ENCODE assay signal across 8 mouse cellular contexts in the genomic region with DNA sequence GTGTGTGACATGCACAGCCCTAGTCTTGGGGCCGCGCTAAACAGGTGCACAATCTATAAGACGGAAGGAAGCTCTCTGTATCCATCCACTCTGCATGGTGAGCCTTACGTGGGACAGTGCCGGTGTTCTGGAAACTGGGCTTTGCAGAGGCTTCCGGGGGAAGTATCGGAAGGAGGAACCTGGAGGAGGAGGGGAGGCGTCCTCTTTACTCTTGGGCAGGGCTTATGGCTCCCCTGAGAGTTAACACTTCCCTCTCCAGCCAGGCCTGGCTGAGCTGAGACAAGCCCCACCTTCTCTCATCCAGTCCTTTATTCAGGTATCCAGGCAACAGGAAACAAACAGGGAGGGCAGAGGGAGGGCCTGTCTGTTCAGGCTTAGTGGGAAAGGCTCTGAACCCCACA. TPM values are rescaled to one million over a fixed set of nuclear protein-coding genes. Genes with fewer than 3 reads are reported as not detected.
DNase-seq lines count a peak whose midpoint lies in the region; ATAC-seq lines count a peak whose summit lies in the region.

No protein-coding gene starts in this region.

- peak overlapping the region; percentile 47 for H3K4me3 ChIP-seq in forebrain, embryonic 13.5 days
- peak overlapping the region; percentile 42 for H3K4me3 ChIP-seq in hindbrain, embryonic 13.5 days
- H3K4me3 ChIP-seq in megakaryocyte, embryonic 14.5 days (replicated peaks) = peak overlapping the region; percentile 89

- ATAC-seq in forebrain, embryonic 13.5 days = peak; percentile 91
- ATAC-seq in hindbrain, embryonic 13.5 days (ENCODE audit: low FRiP score) = peak; percentile 88

- peak; percentile 57 for DNase-seq in CD4-positive helper T cell, adult 2 months (ENCODE audit: low read depth, low spot score)
- peak; percentile 64 for DNase-seq in Muller cell, postnatal 12 days (ENCODE audit: inconsistent ontology term)
- DNase-seq in left cerebral cortex, postnatal 25 days (ENCODE audit: low spot score in 2 of 2) = peak; percentile 50 to 71
- DNase-seq in right cerebral cortex, postnatal 25 days = peak; percentile 55
- DNase-seq in cerebellum, adult 9-11 months = no peak

- H3K36me3 ChIP-seq in forebrain, embryonic 13.5 days (ENCODE audit: poor library complexity, severe bottlenecking) = no peaks in the 10 kb centered on the region
- H3K36me3 ChIP-seq in hindbrain, embryonic 13.5 days = no peaks in the 10 kb centered on the region
- no peaks in the 10 kb centered on the region for H3K36me3 ChIP-seq in megakaryocyte, embryonic 14.5 days (replicated peaks; ENCODE audit: low read length)

- WGBS in forebrain, embryonic 13.5 days = under 1% methylated on average over 8 of the region's 8 CpGs
- WGBS in hindbrain, embryonic 13.5 days = 2% methylated on average over 8 of the region's 8 CpGs

- H3K9me3 ChIP-seq in forebrain, embryonic 13.5 days (replicated peaks) = no peaks in the 10 kb centered on the region
- no peaks in the 10 kb centered on the region for H3K9me3 ChIP-seq in hindbrain, embryonic 13.5 days
- no peaks in the 10 kb centered on the region for H3K9me3 ChIP-seq in megakaryocyte, embryonic 14.5 days

- H3K9ac ChIP-seq in forebrain, embryonic 13.5 days = peak overlapping the region; percentile 68
- H3K9ac ChIP-seq in hindbrain, embryonic 13.5 days = peak overlapping the region; percentile 62

- H3K4me2 ChIP-seq in forebrain, embryonic 13.5 days = peak overlapping the region; percentile 69
- H3K4me2 ChIP-seq in hindbrain, embryonic 13.5 days = peak overlapping the region; percentile 63

- H3K27me3 ChIP-seq in forebrain, embryonic 13.5 days = no peaks in the 10 kb centered on the region
- 0 out of 2 replicates have a peak, but pooled peaks cover 9% of the 10 kb centered on the region for H3K27me3 ChIP-seq in hindbrain, embryonic 13.5 days
- peaks cover 87% of the 10 kb centered on the region for H3K27me3 ChIP-seq in megakaryocyte, embryonic 14.5 days (replicated peaks)

- no peak overlapping the region for H3K27ac ChIP-seq in forebrain, embryonic 13.5 days
- peak overlapping the region; percentile 44; the same call in 1 of the 2 replicates for H3K27ac ChIP-seq in hindbrain, embryonic 13.5 days

- H3K4me1 ChIP-seq in forebrain, embryonic 13.5 days = peaks cover 21% of the 10 kb centered on the region
- peaks cover 23% of the 10 kb centered on the region for H3K4me1 ChIP-seq in hindbrain, embryonic 13.5 days (replicated peaks)
- peaks cover 30% of the 10 kb centered on the region for H3K4me1 ChIP-seq in megakaryocyte, embryonic 14.5 days

- intact Hi-C loops in left cerebral cortex, postnatal 25 days (cut with DNase I) = no loop called here

RNA-seq across cellular contexts. Expression of gene Vsig8, which starts 5.2 kb away (rescaled TPM):
- polyA plus RNA-seq in forebrain, embryonic 13.5 days (2015; fragmentation: Nextera tagmentation; extraction: Ambion mirVana) = 0.11 and 0.14 TPM in 2 replicates
- 0.17 and 0.18 TPM in 2 replicates for polyA plus RNA-seq in hindbrain, embryonic 13.5 days (2015; fragmentation: Nextera tagmentation; extraction: Ambion mirVana)
- total RNA-seq in left cerebral cortex, postnatal 25 days (2021) = under 1 TPM; 0.32 to 0.37 TPM
- not detected in 2 replicates for polyA plus RNA-seq in megakaryocyte, embryonic 14.5 days (2012; ENCODE audit: insufficient read depth, low replicate concordance)

RNA-seq across cellular contexts. Expression of gene Cfap45, which starts 29.9 kb away (rescaled TPM):
- polyA plus RNA-seq in forebrain, embryonic 13.5 days (2015; fragmentation: Nextera tagmentation; extraction: Ambion mirVana) = 1.4 and 2.2 TPM in 2 replicates
- polyA plus RNA-seq in hindbrain, embryonic 13.5 days (2015; fragmentation: Nextera tagmentation; extraction: Ambion mirVana) = 3.7 and 5.2 TPM in 2 replicates
- 1 to 10 TPM; 3.7 to 4.5 TPM for total RNA-seq in left cerebral cortex, postnatal 25 days (2021)
- 0.93 TPM in 1 of 2 replicates, not detected in the other for polyA plus RNA-seq in megakaryocyte, embryonic 14.5 days (2012; ENCODE audit: insufficient read depth, low replicate concordance)

RNA-seq across cellular contexts. Expression of gene Slamf8, which starts 39.8 kb away (rescaled TPM):
- polyA plus RNA-seq in forebrain, embryonic 13.5 days (2015; fragmentation: Nextera tagmentation; extraction: Ambion mirVana) = not detected in 2 replicates
- polyA plus RNA-seq in hindbrain, embryonic 13.5 days (2015; fragmentation: Nextera tagmentation; extraction: Ambion mirVana) = not detected in 2 replicates
- total RNA-seq in left cerebral cortex, postnatal 25 days (2021) = not detected
- 0.13 TPM in 1 of 2 replicates, not detected in the other for polyA plus RNA-seq in megakaryocyte, embryonic 14.5 days (2012; ENCODE audit: insufficient read depth, low replicate concordance)

RNA-seq across cellular contexts. Expression of gene Tagln2, which starts 50.7 kb away (rescaled TPM):
- polyA plus RNA-seq in forebrain, embryonic 13.5 days (2015; fragmentation: Nextera tagmentation; extraction: Ambion mirVana) = 52.9 and 55.8 TPM in 2 replicates
- polyA plus RNA-seq in hindbrain, embryonic 13.5 days (2015; fragmentation: Nextera tagmentation; extraction: Ambion mirVana) = 67.8 and 72.3 TPM in 2 replicates
- total RNA-seq in left cerebral cortex, postnatal 25 days (2021) = 10 to 100 TPM in 1 of 2 experiments, 1 to 10 TPM in 1; 10.0 to 10.8 TPM
- 725 and 2,302 TPM in 2 replicates for polyA plus RNA-seq in megakaryocyte, embryonic 14.5 days (2012; ENCODE audit: insufficient read depth, low replicate concordance)

RNA-seq across cellular contexts. Expression of gene Fcrl6, which starts 51.8 kb away (rescaled TPM):
- not detected in 2 replicates for polyA plus RNA-seq in forebrain, embryonic 13.5 days (2015; fragmentation: Nextera tagmentation; extraction: Ambion mirVana)
- not detected in 2 replicates for polyA plus RNA-seq in hindbrain, embryonic 13.5 days (2015; fragmentation: Nextera tagmentation; extraction: Ambion mirVana)
- total RNA-seq in left cerebral cortex, postnatal 25 days (2021) = not detected
- not detected in 2 replicates for polyA plus RNA-seq in megakaryocyte, embryonic 14.5 days (2012; ENCODE audit: insufficient read depth, low replicate concordance)
